Mouse (Mus musculus): ENCODE results near the gene Mrpl21. TPM values are rescaled to one million over a fixed set of nuclear protein-coding genes. Genes with fewer than 3 reads are reported as not detected.

The Mrpl21 gene
- total and polyA plus RNA-seq, 2 experiments from 2014 or later = 48.4 to 93.3 TPM

DNA sequence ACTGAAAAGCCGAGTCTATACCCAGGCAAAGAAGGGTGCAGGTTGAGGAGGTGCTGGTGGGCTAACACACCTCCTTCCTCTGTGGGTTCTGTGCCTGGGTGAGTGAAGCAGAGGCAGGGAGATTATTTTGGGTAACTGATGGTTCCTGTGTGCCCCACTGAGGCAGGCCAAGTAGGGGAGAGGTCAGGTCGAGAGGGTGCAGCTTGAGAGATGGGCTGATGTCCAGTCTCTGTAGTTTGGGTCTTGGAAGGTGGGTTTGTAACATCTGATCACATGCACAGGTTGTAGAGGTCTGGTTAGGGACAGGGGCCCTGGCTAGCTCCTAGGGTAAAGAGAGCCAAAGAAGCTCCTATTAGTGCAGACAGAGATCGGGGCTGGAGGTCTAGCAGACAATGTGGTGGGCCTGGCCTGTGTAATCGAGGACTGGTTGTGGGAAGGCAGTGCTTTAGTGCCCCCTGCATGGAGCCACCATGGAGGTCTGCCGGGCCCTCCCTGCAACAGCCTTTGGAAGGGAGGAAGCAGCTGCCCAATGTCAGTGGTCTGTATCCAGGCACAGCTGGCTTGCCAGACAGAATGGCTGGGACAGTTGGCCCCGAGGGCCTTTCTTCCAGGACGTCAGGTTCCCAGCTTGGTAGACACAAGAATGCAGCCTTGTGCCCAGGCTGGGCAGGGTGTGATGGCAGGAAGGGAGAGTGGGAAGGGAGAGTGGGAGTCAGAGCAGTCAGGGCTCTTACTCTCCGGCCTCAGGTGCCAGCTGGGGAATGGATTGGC, 54.0 kb downstream of the Mrpl21 start:
- no peak overlapping the region for H3K9ac ChIP-seq (replicated peaks; ENCODE audit: low read length, poor library complexity, severe bottlenecking)
- H3K9me3 ChIP-seq (ENCODE audit: low read length) = no peaks in the 10 kb centered on the region
- no peak for TF ChIP-seq CTCF (IDR thresholded peaks at IDR 0.05)
- H3K4me3 ChIP-seq (ENCODE audit: low read depth, low read length) = no peak overlapping the region
- ATAC-seq (ENCODE audit: low FRiP score) (no peak), DNase-seq (ENCODE audit: low spot score) (no peak)
- H3K4me1 ChIP-seq (ENCODE audit: insufficient read depth, low read length) = no peaks in the 10 kb centered on the region
- no peaks in the 10 kb centered on the region for H3K27me3 ChIP-seq (ENCODE audit: insufficient read depth, low read length)
- no peaks in the 10 kb centered on the region for H3K36me3 ChIP-seq (ENCODE audit: insufficient read depth, low read length)
- 68% methylated on average over 8 of the region's 8 CpGs for WGBS
- no peak overlapping the region for H3K4me2 ChIP-seq (ENCODE audit: low read depth, low read length, poor library complexity, severe bottlenecking)
- H3K27ac ChIP-seq (ENCODE audit: low read depth, low read length) = no peak overlapping the region

DNA sequence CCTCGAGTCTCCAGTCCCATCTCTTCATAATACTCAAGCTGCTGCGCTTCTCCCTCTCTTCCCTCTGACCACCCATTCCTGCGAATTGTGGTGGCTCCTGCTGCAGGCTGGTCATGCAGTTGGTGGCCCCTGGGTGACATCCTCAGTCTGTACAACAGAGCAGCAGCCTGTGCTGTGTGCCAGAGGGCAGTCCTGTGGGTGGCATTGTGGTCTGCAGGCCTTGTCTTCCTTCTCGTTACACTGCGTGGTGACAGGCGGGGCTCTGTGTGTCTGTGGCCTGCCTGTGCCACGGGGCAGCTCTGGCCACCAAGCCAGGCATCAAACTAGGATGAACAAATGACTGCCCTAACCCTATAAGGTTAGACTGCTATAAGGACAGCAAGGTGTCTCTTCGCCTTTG, 56.5 kb downstream of the Mrpl21 start:
- Histone ChIP-seq H3K27me3 (ENCODE audit: insufficient read depth, low read length) (no peaks in the 10 kb centered on the region), H3K36me3 (ENCODE audit: insufficient read depth, low read length) (no peaks in the 10 kb centered on the region), H3K9me3 (ENCODE audit: low read length) (no peaks in the 10 kb centered on the region), H3K4me2 (ENCODE audit: low read depth, low read length, poor library complexity, severe bottlenecking) (no peak overlapping the region), H3K4me3 (ENCODE audit: low read depth, low read length) (no peak overlapping the region), H3K27ac (ENCODE audit: low read depth, low read length) (no peak overlapping the region), H3K4me1 (ENCODE audit: insufficient read depth, low read length) (no peaks in the 10 kb centered on the region), H3K9ac (replicated peaks; ENCODE audit: low read length, poor library complexity, severe bottlenecking) (no peak overlapping the region)
- 86% methylated on average over 8 of the region's 8 CpGs for WGBS
- DNase-seq (ENCODE audit: low spot score) = no peak
- TF ChIP-seq CTCF (IDR thresholded peaks at IDR 0.05) = no peak
- no peak for ATAC-seq (ENCODE audit: low FRiP score)

DNA sequence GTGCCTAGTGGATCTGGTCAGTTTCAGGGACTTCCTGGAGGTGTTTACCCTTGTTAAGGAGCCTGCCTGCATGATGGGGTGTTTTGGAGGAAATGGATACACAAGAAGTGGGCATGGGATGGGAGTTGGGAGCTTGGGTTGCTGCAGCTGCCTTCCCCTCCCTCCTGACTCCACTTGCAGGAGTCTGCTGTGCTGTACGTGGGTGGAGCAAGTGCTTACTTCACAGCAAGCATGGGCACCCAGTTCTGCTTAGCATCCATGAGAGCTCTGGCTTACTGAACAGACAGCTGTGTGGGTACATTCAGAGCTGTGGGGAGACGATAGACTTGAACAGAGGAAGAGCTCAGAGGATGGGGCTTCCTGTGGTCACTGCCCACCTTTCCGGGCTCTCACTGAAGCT, 58.3 kb downstream of the Mrpl21 start:
- H3K9ac ChIP-seq (replicated peaks; ENCODE audit: low read length, poor library complexity, severe bottlenecking) = no peak overlapping the region
- no peak overlapping the region for H3K4me2 ChIP-seq (ENCODE audit: low read depth, low read length, poor library complexity, severe bottlenecking)
- ATAC-seq (ENCODE audit: low FRiP score) (no peak), DNase-seq (ENCODE audit: low spot score) (no peak)
- TF ChIP-seq CTCF (IDR thresholded peaks at IDR 0.05) = no peak
- no peak overlapping the region for H3K27ac ChIP-seq (ENCODE audit: low read depth, low read length)
- H3K4me1 ChIP-seq (ENCODE audit: insufficient read depth, low read length) = no peaks in the 10 kb centered on the region
- 76% methylated on average over 3 of the region's 3 CpGs for WGBS
- no peaks in the 10 kb centered on the region for H3K27me3 ChIP-seq (ENCODE audit: insufficient read depth, low read length)
- H3K4me3 ChIP-seq (ENCODE audit: low read depth, low read length) = no peak overlapping the region
- H3K36me3 ChIP-seq (ENCODE audit: insufficient read depth, low read length) = no peaks in the 10 kb centered on the region
- no peaks in the 10 kb centered on the region for H3K9me3 ChIP-seq (ENCODE audit: low read length)

Small RNAs within 50 kb of the gene (microRNA-seq; reads per million reads assigned to microRNA genes)
- gene Mir6984 (ENCODE audit: borderline number of aligned reads) = not detected

Other genes with a start within 250 kb of the Mrpl21 start
- 11.8 and 12.3 TPM in 2 replicates for gene Ighmbp2, start 116 bp downstream of the Mrpl21 start, total RNA-seq (2014; rRNA removed)
- gene Ighmbp2, start 116 bp downstream of the Mrpl21 start, polyA plus RNA-seq (2015; fragmentation: Nextera tagmentation; extraction: Ambion mirVana) = 10.2 and 10.8 TPM in 2 replicates
- gene Cpt1a, start 39.4 kb downstream of the Mrpl21 start, total RNA-seq (2014; rRNA removed) = 29.1 and 35.8 TPM in 2 replicates
- gene Cpt1a, start 39.4 kb downstream of the Mrpl21 start, polyA plus RNA-seq (2015; fragmentation: Nextera tagmentation; extraction: Ambion mirVana) = 15.7 and 17.4 TPM in 2 replicates
- gene Tesmin, start 106.0 kb downstream of the Mrpl21 start, total RNA-seq (2014; rRNA removed) = 0.27 and 1.2 TPM in 2 replicates
- gene Tesmin, start 106.0 kb downstream of the Mrpl21 start, polyA plus RNA-seq (2015; fragmentation: Nextera tagmentation; extraction: Ambion mirVana) = 0.93 and 1.3 TPM in 2 replicates
- gene Gal, start 131.6 kb downstream of the Mrpl21 start, total RNA-seq (2014; rRNA removed) = 1.9 and 5.3 TPM in 2 replicates
- 29.5 and 30.0 TPM in 2 replicates for gene Gal, start 131.6 kb downstream of the Mrpl21 start, polyA plus RNA-seq (2015; fragmentation: Nextera tagmentation; extraction: Ambion mirVana)